Mouse (Mus musculus): ENCODE measurements at regions not wholly inside any gene's neighbourhood (a gene's known extent, or its start where the extent isn't known, plus 50 kb on each side); places are given as distances from the start of the nearest gene placed in this dataset.

- no peak for DNase-seq (ENCODE audit: low spot score in 2 of 2)
These were observed 340.9 kb downstream of the Sox9 start for GRCm38 (mm10) chr11:113122964-113123363.

DNA sequence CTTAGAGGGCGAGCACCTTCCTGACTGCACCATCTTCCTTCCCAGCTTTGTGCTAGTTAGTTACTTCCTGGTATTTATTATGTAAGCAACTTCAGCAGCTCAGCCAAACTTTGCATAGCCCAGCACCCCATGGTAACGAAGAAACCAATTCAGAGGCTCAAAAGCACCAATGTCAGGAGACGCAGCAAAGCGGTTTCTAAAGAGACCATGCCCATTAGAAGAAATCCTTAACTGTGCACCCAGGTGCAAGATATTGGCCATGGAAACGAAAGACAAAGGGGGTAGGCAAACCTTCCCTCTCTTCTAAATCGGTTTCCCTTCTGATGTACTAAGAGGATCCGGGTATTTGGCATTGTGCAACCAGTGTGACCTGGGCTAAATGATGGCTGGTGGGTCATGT lies 343.8 kb downstream of the Sox9 start:
- DNase-seq (ENCODE audit: low spot score in 2 of 2), result no peak

GRCm38 (mm10) chr11:113129192-113129591 lies 347.2 kb downstream of the Sox9 start:
- no peak for DNase-seq (ENCODE audit: low spot score in 2 of 2)

- DNase-seq (ENCODE audit: low spot score in 2 of 2), result no peak
These were observed 348.0 kb downstream of the Sox9 start for GRCm38 (mm10) chr11:113129975-113130374.

DNA sequence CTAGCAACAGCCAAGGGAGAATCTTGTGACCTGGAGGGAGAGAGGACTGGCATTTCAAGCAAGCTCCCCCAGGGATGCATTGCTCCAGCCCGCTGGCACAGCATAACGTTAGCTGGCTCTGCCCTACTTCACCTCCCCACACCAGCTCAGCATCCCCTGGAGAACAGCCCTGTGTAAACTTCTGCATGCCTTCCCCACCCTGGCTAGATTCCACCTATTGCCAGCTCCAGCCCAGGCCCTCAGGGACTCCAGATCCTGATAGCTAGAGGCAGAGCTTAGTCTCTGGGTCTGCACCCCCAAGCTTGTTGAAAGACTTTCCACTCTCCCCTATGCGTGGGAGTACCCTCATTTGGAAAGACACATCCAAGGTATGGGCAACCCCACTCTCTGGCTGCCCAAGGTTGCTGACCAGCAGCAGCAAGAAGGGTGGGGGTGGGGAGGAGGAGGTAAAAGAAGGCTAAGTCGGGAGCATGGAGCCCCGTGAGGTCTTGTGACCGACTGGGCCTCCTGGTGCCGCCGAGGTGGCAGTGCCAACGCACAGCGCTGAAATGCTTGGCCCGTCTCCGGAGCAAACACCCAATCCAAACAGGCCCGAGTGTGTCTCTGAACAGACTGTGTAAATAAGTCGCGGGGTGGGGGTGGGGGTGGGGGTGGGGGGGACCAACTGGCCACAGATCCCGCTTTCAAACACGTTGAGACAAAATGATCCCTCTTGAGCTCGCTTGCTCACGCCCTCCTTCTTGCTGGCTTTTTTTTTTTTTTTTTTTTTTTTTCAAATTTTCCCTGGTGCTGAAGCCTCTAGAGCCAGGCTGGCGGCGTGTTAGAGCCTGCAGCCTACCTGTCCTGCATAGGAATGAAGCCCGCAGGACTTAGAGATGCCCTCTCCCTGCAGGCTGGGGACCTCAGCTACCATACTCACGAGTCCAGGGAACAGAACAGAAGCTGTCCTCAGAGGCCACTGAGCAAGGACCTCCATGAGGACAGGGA lies 350.3 kb downstream of the Sox9 start:
- DNase-seq (ENCODE audit: low spot score in 2 of 2), result no peak

- no peak for DNase-seq (ENCODE audit: low spot score in 2 of 2)
These were observed 351.4 kb downstream of the Sox9 start for GRCm38 (mm10) chr11:113133407-113133806.

DNA sequence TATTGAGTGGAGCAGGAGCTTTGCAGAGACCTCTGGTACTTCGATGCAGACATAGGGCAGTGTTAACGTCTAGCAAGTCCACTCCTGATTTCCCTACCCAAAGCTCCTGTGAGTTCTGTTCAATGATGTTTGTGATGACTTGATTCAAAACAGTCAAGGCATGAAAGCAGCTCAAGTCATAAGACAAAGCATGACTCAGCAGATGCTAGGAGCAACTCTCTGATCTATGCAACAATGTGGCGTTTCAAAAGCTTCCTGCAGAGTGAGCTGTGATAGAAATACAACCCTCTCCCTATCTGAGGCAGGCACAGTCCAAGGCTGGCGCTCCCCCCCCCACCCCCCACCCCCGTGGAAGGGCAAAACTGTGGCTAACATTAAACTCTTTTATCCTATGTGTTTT lies 353.2 kb downstream of the Sox9 start:
- DNase-seq (ENCODE audit: low spot score in 2 of 2), result no peak

- no peak for DNase-seq (ENCODE audit: low spot score in 2 of 2)
These were observed 356.4 kb downstream of the Sox9 start for GRCm38 (mm10) chr11:113138462-113138861.

DNA sequence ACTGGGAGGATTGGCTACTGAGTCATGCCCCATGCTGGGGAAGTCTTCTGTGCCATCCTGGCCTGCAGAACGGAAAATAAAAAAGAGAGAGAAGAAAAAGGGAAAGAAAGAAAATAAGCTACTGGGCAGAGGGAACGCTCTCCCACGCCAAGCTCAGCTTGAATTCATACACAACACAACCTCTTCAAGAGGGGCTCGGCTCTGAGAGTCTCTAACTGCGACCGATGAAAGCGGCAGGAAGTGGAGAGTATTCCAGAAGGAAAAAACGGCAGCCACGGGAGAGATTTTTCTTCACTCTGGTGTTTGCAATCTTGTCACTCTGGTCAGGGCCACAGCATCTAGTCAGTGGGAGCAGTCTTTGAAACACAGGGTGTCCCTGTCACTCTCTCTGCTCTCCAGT lies 358.6 kb downstream of the Sox9 start:
- DNase-seq (ENCODE audit: low spot score in 2 of 2), result no peak

GRCm38 (mm10) chr11:113142816-113143215 lies 360.8 kb downstream of the Sox9 start:
- DNase-seq (ENCODE audit: low spot score in 2 of 2), result no peak

- DNase-seq (ENCODE audit: low spot score in 2 of 2), result peak in 1 of 2 experiments; percentile 32
These were observed 362.0 kb downstream of the Sox9 start for GRCm38 (mm10) chr11:113143839-113144627.

DNA sequence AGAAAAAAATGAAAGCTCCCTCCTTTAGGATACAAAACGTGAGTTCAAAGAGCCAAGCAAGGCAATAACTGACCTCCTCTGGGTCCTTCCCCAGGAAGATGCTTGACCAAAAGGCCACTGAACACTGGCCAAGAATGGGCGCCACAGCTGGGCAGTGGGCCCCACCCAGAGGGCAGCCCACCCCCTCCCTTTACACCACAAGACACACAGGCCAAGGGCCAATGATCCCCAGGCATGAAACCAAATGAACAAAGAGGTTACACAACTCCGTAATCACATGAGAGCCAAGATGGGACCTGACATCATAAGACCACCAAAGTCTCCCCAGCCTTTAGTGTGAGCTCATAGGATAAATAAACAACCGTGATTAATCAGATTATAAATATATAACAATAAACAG lies 363.7 kb downstream of the Sox9 start:
- no peak for DNase-seq (ENCODE audit: low spot score in 2 of 2)

DNA sequence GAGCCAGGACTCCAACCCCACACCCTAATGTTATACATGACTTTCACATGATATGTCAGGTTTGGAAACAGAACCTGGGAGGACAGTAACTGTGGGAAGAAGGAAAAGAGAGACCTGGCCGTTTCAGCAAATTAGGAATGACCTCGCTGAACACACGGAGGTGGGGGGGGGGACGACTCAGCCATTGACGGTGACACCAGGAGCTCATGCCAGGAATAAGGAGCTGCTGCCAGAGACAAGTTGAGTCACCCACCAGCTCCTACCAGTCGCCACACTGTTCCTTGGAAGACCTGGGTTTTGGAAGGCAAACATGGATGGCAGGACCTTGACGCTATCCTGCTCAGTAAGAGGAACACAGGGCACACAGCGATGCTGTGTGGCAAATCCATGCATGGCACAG lies 364.7 kb downstream of the Sox9 start:
- no peak for DNase-seq (ENCODE audit: low spot score in 2 of 2)

GRCm38 (mm10) chr11:113147535-113148197 lies 365.6 kb downstream of the Sox9 start:
- no peak for DNase-seq (ENCODE audit: low spot score in 2 of 2)

DNA sequence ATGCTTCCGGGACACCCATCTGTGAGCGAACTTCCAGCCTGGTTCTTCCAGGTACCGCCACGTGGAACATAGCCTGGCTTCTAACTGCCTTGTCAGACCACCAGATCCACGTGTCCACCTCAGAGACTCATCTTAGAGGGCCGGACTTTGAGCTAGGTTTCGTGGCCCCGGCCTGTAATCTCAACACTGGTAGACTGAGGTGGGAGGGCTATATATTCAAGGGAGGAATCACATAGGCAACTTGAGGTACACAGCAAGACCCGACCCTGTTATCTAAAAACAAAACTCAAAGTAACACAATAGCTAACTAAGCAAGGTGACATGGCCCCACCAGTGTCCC lies 366.1 kb downstream of the Sox9 start:
- DNase-seq (ENCODE audit: low spot score in 2 of 2), result no peak

DNA sequence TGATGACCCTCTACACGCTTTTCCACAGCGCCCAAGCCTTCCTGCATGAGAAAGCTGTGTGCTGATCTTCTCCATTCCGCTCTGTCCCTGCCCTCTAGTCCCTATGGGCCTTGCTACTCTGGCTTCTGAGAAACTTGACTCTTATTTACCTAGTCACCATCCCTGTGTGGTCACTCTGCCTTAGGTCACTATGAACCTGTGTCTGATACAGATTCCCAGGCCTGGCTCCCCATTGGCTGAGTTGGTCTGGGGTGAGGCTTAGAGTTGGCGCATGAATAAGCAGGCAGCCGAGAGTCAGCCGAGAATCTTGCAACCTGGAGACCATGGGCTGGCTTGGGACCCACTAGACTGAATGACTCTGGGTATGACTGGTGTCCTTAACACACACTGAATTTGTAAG lies 373.5 kb downstream of the Sox9 start:
- no peak for DNase-seq (ENCODE audit: low spot score in 2 of 2)

DNA sequence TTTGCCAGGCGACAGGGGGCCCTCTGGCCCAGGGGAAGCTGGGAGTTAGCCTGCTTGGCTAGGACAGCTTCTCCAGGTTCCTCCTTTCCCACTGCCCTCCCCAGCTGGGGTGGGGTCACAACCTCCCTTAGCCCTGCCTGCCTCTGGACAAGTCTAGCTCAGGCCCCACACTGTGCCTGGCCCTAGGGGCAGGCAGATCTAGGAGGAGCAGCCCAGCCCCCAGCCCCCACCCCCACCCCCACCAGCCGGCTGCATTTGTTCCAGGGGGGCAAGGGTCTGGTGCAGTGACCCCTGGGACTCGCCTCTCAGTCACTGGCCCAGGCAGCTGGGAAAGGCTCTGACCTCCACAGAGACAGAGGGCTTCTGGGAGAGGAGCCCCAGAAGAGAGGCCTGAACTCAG lies 381.9 kb downstream of the Sox9 start:
- DNase-seq (ENCODE audit: low spot score in 2 of 2), result no peak

- DNase-seq (ENCODE audit: low spot score in 2 of 2), result no peak
These were observed 382.5 kb downstream of the Sox9 start for GRCm38 (mm10) chr11:113164510-113164909.

DNA sequence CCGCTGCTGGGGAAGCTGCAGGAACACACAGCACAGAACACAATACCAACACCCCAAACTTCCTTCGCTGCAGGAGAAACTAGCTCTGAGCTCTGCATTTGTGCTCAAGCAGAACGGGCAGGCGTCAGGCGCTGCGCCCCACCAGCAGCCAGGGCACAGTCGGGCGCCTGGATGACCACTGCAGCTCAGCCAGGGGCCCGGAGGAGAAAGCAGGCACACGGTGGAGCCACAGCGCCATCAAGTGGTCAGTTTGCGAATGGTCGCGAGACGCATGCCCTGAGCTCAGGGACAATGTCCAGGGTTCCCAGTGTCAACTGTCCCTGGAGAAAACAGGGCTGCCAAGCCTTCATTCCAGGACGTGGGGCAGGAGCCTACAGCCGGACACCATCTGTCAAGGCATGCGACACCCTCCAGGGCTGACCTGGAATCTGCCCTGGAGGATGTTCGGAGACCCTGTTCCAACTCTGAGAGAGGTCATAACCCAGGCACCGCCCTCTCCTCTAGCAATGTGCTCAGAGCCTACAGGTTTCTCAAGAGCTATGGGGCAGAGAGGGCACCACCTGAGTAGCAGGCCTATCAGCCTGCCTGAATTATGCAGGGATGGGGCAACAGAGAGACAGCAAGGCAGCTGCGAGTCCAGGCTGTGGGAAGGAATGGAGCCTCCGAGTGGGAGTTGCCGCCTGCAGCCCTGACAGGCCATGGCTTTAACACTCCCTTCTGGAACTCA lies 383.2 kb downstream of the Sox9 start:
- peak; percentile 70 to 74 for DNase-seq (ENCODE audit: low spot score in 2 of 2)

DNA sequence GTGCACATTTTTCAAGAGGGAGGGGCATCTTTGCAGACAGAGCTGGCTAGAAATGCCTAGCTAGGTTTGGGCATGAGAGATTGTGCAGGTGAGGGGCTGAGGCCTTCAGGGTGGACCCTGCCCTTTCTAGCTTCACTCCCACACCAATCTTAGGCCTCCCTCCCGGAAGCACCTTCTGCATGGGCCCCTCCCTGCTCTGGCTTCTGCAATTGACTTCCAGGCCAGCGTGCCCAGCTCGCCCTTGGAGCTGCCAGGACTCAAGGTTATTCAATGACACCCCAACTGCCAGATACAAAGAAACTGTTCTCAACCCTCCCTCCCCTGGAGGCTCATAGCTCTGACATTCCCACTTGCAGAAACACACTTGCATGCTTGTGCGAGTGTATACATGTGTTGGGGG lies 384.5 kb downstream of the Sox9 start:
- DNase-seq (ENCODE audit: low spot score in 2 of 2), result no peak

GRCm38 (mm10) chr11:113172497-113173140 lies 390.6 kb downstream of the Sox9 start:
- peak in 1 of 2 experiments; percentile 15 for DNase-seq (ENCODE audit: low spot score in 2 of 2)

Data from adrenal gland, postnatal 4 days (tissue).